ENCODE assay signal across 17 mouse cellular contexts in genomic region chr13:64365326-64365725, GRCm38 (mm10).
"Had no signal": no experiment of that assay in that cellular context is flagged by ENCODE, and none has a peak within 500 bp of the region (broad histone marks: within the 10 kb centered on the region; RNA-seq: fewer than 3 reads in every experiment).

No protein-coding gene starts in this region.

- DNase-seq: kidney, postnatal 10 days; kidney, postnatal 36 days; layer of hippocampus, postnatal 36 days; lung, adult 18-20 months; lung, postnatal 10 days; lung, postnatal 36 days; thymus, adult 18-20 months; thymus, postnatal 36 days had no signal

- H3K4me3 ChIP-seq: kidney, embryonic 15.5 days; left cerebral cortex, adult 2 months; lung, embryonic 15.5 days; megakaryocyte, embryonic 14.5 days; midbrain, embryonic 10.5 days; midbrain, embryonic 13.5 days had no signal

- H3K9ac ChIP-seq: kidney, embryonic 15.5 days; liver, embryonic 14.5 days; lung, embryonic 15.5 days; midbrain, embryonic 13.5 days had no signal

- H3K9me3 ChIP-seq: kidney, embryonic 15.5 days; lung, embryonic 15.5 days; megakaryocyte, embryonic 14.5 days; midbrain, embryonic 10.5 days; midbrain, embryonic 13.5 days had no signal

- H3K27ac ChIP-seq: kidney, embryonic 15.5 days; left cerebral cortex, adult 2 months; liver, embryonic 14.5 days; lung, embryonic 15.5 days; midbrain, embryonic 10.5 days; midbrain, embryonic 13.5 days had no signal

- H3K27me3 ChIP-seq: kidney, embryonic 15.5 days; lung, embryonic 15.5 days; midbrain, embryonic 13.5 days had no signal

- H3K4me2 ChIP-seq: kidney, embryonic 15.5 days; liver, embryonic 11.5 days; lung, embryonic 15.5 days; midbrain, embryonic 13.5 days had no signal

- ATAC-seq: midbrain, embryonic 13.5 days; midbrain, embryonic 16.5 days had no signal
